Mouse (Mus musculus) myocyte (in vitro differentiated cells): ENCODE measurements around the gene Psmb1. TPM values are rescaled to one million over a fixed set of nuclear protein-coding genes. Genes with fewer than 3 reads are reported as not detected.
A peak's percentile ranks its signal among the peaks of the same experiment; 100 is the strongest.

ENCODE experiments used
- H3K27me3 ChIP-seq: one replicate; pipeline ENCODE4 v1.6.1; 2011; ENCODE audit not compliant: control insufficient read depth, insufficient read depth, insufficient read length
- H3K36me3 ChIP-seq: one replicate; pipeline ENCODE4 v1.6.1; 2011; ENCODE audit not compliant: control insufficient read depth, insufficient read depth
- H3K4me2 ChIP-seq: one replicate; pipeline ENCODE4 v1.6.1; 2011; ENCODE audit warnings: low read depth, control low read depth
- H3K4me3 ChIP-seq: one replicate; pipeline ENCODE4 v1.5.1; 2011; ENCODE audit warnings: mild to moderate bottlenecking, control low read depth, moderate library complexity
- H3K79me2 ChIP-seq: one replicate; pipeline ENCODE4 v1.6.1; 2011; ENCODE audit not compliant: control insufficient read depth, insufficient read depth
- H3ac ChIP-seq: one replicate; pipeline ENCODE4 v1.6.1; 2011; ENCODE audit not compliant: control insufficient read depth, insufficient read length
- CEBPB ChIP-seq: IDR thresholded peaks from 2 replicates; pipeline ENCODE4 v1.6.1; 2011; ENCODE audit warnings: mild to moderate bottlenecking, moderate library complexity; ENCODE audit not compliant: poor library complexity, insufficient read depth, severe bottlenecking
- E2F4 ChIP-seq: IDR thresholded peaks from one replicate; pipeline ENCODE4 v1.6.1; 2011; ENCODE audit warnings: mild to moderate bottlenecking, control low read depth, moderate library complexity; ENCODE audit not compliant: insufficient read depth
- MAX ChIP-seq: IDR thresholded peaks from one replicate; pipeline ENCODE4 v1.6.1; 2011; ENCODE audit warnings: low read depth, mild to moderate bottlenecking, control low read depth
- MYOD1 ChIP-seq, 3 experiments: IDR thresholded peaks; one replicate each; pipeline ENCODE4 v1.6.1; 2011; ENCODE audit warnings: control low read depth in 2 of 3, low read depth in 2 of 3, mild to moderate bottlenecking in 2 of 3, moderate library complexity in 1 of 3; ENCODE audit not compliant: insufficient read length in 2 of 3, control insufficient read depth in 1 of 3
- MYOG ChIP-seq, 3 experiments: IDR thresholded peaks; one replicate each; pipeline ENCODE4 v1.6.1; 2011; ENCODE audit warnings: control low read depth in 2 of 3, low read depth in 2 of 3, mild to moderate bottlenecking in 2 of 3; ENCODE audit not compliant: insufficient read length in 2 of 3, control insufficient read depth in 1 of 3, insufficient read depth in 1 of 3
- POLR2A ChIP-seq: IDR thresholded peaks from one replicate; pipeline ENCODE4 v1.6.1; 2011; ENCODE audit warnings: low read depth, mild to moderate bottlenecking, control low read depth, moderate library complexity; ENCODE audit not compliant: insufficient read length
- POLR2AphosphoS2 ChIP-seq: IDR thresholded peaks from one replicate; pipeline ENCODE4 v1.6.1; 2011; ENCODE audit warnings: low read depth, control low read depth; ENCODE audit not compliant: insufficient read length
- REST ChIP-seq: IDR thresholded peaks from one replicate; pipeline ENCODE4 v1.6.1; 2011; ENCODE audit warnings: mild to moderate bottlenecking, control low read depth, moderate library complexity; ENCODE audit not compliant: insufficient read depth, insufficient read length
- SRF ChIP-seq: IDR thresholded peaks from one replicate; pipeline ENCODE4 v1.6.1; 2011; ENCODE audit warnings: low read depth; ENCODE audit not compliant: control insufficient read depth, insufficient read length
- TCF12 ChIP-seq: IDR thresholded peaks from one replicate; pipeline ENCODE4 v1.6.1; 2011; ENCODE audit warnings: mild to moderate bottlenecking, control low read depth; ENCODE audit not compliant: poor library complexity, insufficient read depth, severe bottlenecking
- TCF3 ChIP-seq: IDR thresholded peaks from one replicate; pipeline ENCODE4 v1.6.1; 2011; ENCODE audit warnings: low read depth, control low read depth; ENCODE audit not compliant: insufficient read length
- USF1 ChIP-seq: IDR thresholded peaks from one replicate; pipeline ENCODE4 v1.6.1; 2011; ENCODE audit warnings: low read depth, mild to moderate bottlenecking, control low read depth, moderate library complexity
- polyA plus RNA-seq: library from polyadenylated mRNA; unstranded; fragments of >200 nt; fragmentation: generic; extraction: Trizol; gene quantifications from one replicate; pipeline ENCODE4 v1.2.1, GENCODE M21; 2012; ENCODE audit warnings: missing spikeins

Psmb1 gene
- polyA plus RNA-seq, 1 experiment: 220 TPM

- Histone ChIP-seq H3K4me2 (no peak overlapping the region), H3K4me3 (no peak overlapping the region), H3ac (no peak overlapping the region), H3K27me3 (no peaks in the 10 kb centered on the region), H3K36me3 (no peaks in the 10 kb centered on the region), H3K79me2 (no peaks in the 10 kb centered on the region)
- TF ChIP-seq CEBPB: no peak
Measured at GRCm38 (mm10) chr17:15447831-15448230, 51.7 kb downstream of the Psmb1 start.

- no peaks in the 10 kb centered on the region for H3K36me3 ChIP-seq
Measured at GRCm38 (mm10) chr17:15445421-15445820, 54.1 kb downstream of the Psmb1 start.

GRCm38 (mm10) chr17:15440463-15441121 lies 59.0 kb downstream of the Psmb1 start:
- H3K27me3 ChIP-seq: no peaks in the 10 kb centered on the region
- no peaks in the 10 kb centered on the region for H3K36me3 ChIP-seq
- no peak overlapping the region for H3ac ChIP-seq
- no peak overlapping the region for H3K4me3 ChIP-seq
- TF ChIP-seq TCF12 (peak; percentile 22), TCF3 (peak; percentile 61), SRF (no peak), POLR2A (no peak), MYOD1 (IDR thresholded peaks at IDR 0.05; ENCODE audit: control insufficient read depth in 1 of 3, insufficient read length in 2 of 3, low read depth in 2 of 3) (peak in 2 of 3 experiments; percentile 79 to 92), REST (no peak), MYOG (IDR thresholded peaks at IDR 0.05; ENCODE audit: control insufficient read depth in 1 of 3, insufficient read depth in 1 of 3, insufficient read length in 2 of 3, low read depth in 2 of 3) (peak; percentile 1 to 95 (median 91)), MAX (no peak), E2F4 (no peak)
- H3K4me2 ChIP-seq: peak overlapping the region; percentile 67
- H3K79me2 ChIP-seq: no peaks in the 10 kb centered on the region

More at GRCm38 (mm10) chr17:15445421-15445820, 54.1 kb downstream of the Psmb1 start:
- Histone ChIP-seq H3K4me3 (no peak overlapping the region), H3K27me3 (no peaks in the 10 kb centered on the region), H3ac (no peak overlapping the region), H3K79me2 (no peaks in the 10 kb centered on the region), H3K4me2 (no peak overlapping the region)
- TF ChIP-seq E2F4 (no peak), POLR2A (no peak), MYOG (IDR thresholded peaks at IDR 0.05; ENCODE audit: control insufficient read depth in 1 of 3, insufficient read depth in 1 of 3, insufficient read length in 2 of 3, low read depth in 2 of 3) (no peak), POLR2AphosphoS2 (no peak), SRF (no peak), USF1 (no peak), TCF3 (no peak), CEBPB (no peak), REST (no peak), TCF12 (no peak), MAX (no peak), MYOD1 (IDR thresholded peaks at IDR 0.05; ENCODE audit: control insufficient read depth in 1 of 3, insufficient read length in 2 of 3, low read depth in 2 of 3) (no peak)

GRCm38 (mm10) chr17:15440067-15440462 lies 59.5 kb downstream of the Psmb1 start:
- TF ChIP-seq MYOG (IDR thresholded peaks at IDR 0.05; ENCODE audit: control insufficient read depth in 1 of 3, insufficient read depth in 1 of 3, insufficient read length in 2 of 3, low read depth in 2 of 3) (peak in 1 of 3 experiments; percentile 10), SRF (peak; percentile 30), E2F4 (no peak)
- H3K27me3 ChIP-seq: no peaks in the 10 kb centered on the region

GRCm38 (mm10) chr17:15434748-15435147 lies 64.8 kb downstream of the Psmb1 start:
- no peaks in the 10 kb centered on the region for H3K79me2 ChIP-seq
- H3K4me3 ChIP-seq: no peak overlapping the region
- H3K4me2 ChIP-seq: no peak overlapping the region
- TF ChIP-seq REST (no peak), USF1 (no peak), MAX (no peak), POLR2AphosphoS2 (no peak), CEBPB (no peak), TCF12 (no peak), E2F4 (no peak), POLR2A (no peak), SRF (no peak), TCF3 (no peak), MYOD1 (IDR thresholded peaks at IDR 0.05; ENCODE audit: control insufficient read depth in 1 of 3, insufficient read length in 2 of 3, low read depth in 2 of 3) (no peak), MYOG (IDR thresholded peaks at IDR 0.05; ENCODE audit: control insufficient read depth in 1 of 3, insufficient read depth in 1 of 3, insufficient read length in 2 of 3, low read depth in 2 of 3) (no peak)
- H3K27me3 ChIP-seq: no peaks in the 10 kb centered on the region
- no peak overlapping the region for H3ac ChIP-seq
- H3K36me3 ChIP-seq: peaks cover 4% of the 10 kb centered on the region

More at GRCm38 (mm10) chr17:15440067-15440462, 59.5 kb downstream of the Psmb1 start:
- H3K4me3 ChIP-seq: no peak overlapping the region
- H3K4me2 ChIP-seq: peak overlapping the region; percentile 67
- H3ac ChIP-seq: no peak overlapping the region
- H3K36me3 ChIP-seq: no peaks in the 10 kb centered on the region
- no peaks in the 10 kb centered on the region for H3K79me2 ChIP-seq
